Mouse (Mus musculus): ENCODE data around the gene Calm4.

GRCm38 (mm10) chr13:3804186-3804585 lies 33.4 kb upstream of the Calm4 start, which contains the start of gene Calml3:
- TF ChIP-seq CTCF (IDR thresholded peaks at IDR 0.05; ENCODE audit: extremely low read depth, insufficient read length, insufficient replicate concordance, low read depth, low read length) (no peak), POLR2A (IDR thresholded peaks at IDR 0.05; ENCODE audit: low read depth, low read length) (no peak)
